Mouse (Mus musculus) lung, adult 2 months (tissue): ENCODE measurements around the gene Tnfrsf25. TPM values are rescaled to one million over a fixed set of nuclear protein-coding genes. Genes with fewer than 3 reads are reported as not detected.

ENCODE experiments used
- DNase-seq: peaks from one replicate; pipeline ENCODE4 v3.0.0; 2022
- H3K4me1 ChIP-seq: fragments of 200-500 bp; 2 replicates; pipeline ENCODE4 v1.6.1; 2011; ENCODE audit warnings: low read length; ENCODE audit not compliant: control insufficient read depth, insufficient read depth
- H3K4me3 ChIP-seq: fragments of 200-500 bp; replicated peaks from 2 replicates; pipeline ENCODE3; 2011; ENCODE audit warnings: low read depth, mild to moderate bottlenecking, control low read depth, low read length; ENCODE audit errors: extremely low read depth
- CTCF ChIP-seq: fragments of 200-500 bp; IDR thresholded peaks from 2 replicates; pipeline ENCODE4 v1.5.1; 2011; ENCODE audit warnings: mild to moderate bottlenecking, low read length, control low read depth; ENCODE audit not compliant: insufficient read depth
- POLR2A ChIP-seq: fragments of 200-500 bp; IDR thresholded peaks from 2 replicates; pipeline ENCODE4 v1.6.1; 2011; ENCODE audit warnings: low read depth, mild to moderate bottlenecking, control low read depth, low read length, borderline replicate concordance; ENCODE audit errors: extremely low read depth
- WGBS: fragments of 180-500 bp; shearing (Covaris S2); methylation state at CpG from one replicate; pipeline ENCODE4 v1.1.7; 2018; 5-methylcytosine and 5-hydroxymethylcytosine counted together
- polyA plus RNA-seq: library from polyadenylated mRNA; depleted of rRNA; stranded (reverse); fragments of >200 nt; gene quantifications from 2 replicates; pipeline ENCODE4 v1.2.3, GENCODE M21; 2012

The Tnfrsf25 gene
- polyA plus RNA-seq, 1 experiment, result 8.1 TPM

- no peak for DNase-seq
- Histone ChIP-seq H3K4me1 (0 out of 2 replicates have a peak, but pooled peaks cover 2% of the 10 kb centered on the region), H3K4me3 (no peak overlapping the region)
- no peak for TF ChIP-seq CTCF
- 89% methylated on average over 9 of the region's 9 CpGs for WGBS
Measured at GRCm38 (mm10) chr4:152077191-152077590, 38.5 kb upstream of the Tnfrsf25 start.

DNA sequence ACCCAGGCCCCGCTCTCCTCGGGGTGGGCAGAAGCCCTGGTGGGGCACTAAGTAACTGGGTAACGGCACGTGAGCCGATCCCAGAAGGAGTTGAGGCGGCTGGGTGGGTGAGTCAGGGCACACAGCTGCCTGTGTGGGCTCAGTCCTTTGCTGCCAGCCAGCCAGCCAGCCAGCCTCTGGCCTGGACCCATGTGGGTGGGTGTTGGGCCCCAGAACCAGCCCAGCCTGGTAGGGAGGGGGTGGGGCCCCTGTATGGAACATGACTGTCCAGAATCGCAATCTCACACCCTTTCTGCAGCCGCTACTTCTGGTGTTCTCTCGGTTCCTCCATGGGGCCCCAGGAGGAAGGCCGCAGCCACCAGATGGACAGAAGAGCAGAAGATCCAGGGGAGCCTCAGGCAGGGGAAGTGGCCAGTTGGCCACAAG, 37.6 kb upstream of the Tnfrsf25 start:
- 85% methylated on average over 10 of the region's 10 CpGs for WGBS

DNA sequence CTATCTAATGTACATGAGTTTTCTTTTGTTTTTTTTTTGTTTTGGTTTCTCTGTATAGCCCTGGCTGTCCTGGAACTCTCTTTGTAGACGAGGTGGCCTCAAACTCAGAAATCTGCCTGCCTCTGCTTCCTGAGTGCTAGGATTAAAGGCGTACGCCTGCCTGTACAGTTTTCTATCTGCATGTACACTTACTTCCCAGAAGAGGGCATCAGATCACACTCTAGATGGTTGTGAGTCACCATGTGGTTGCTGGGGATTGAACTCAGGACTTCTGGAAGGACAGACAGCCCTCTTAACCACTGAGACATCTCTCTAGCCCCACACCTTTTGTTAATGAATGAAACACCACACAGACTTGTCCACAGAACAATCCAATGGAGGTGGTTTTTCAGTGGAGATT, 36.5 kb upstream of the Tnfrsf25 start:
- DNase-seq, result no peak
- no peak overlapping the region for H3K4me3 ChIP-seq
- TF ChIP-seq POLR2A (no peak), CTCF (no peak)
- H3K4me1 ChIP-seq, result no peaks in the 10 kb centered on the region
- 85% methylated on average over 3 of the region's 3 CpGs for WGBS

More for the DNA sequence above, 37.6 kb upstream of the Tnfrsf25 start:
- no peak overlapping the region for H3K4me3 ChIP-seq
- no peak for DNase-seq
- TF ChIP-seq CTCF (no peak), POLR2A (no peak)
- no peaks in the 10 kb centered on the region for H3K4me1 ChIP-seq

DNA sequence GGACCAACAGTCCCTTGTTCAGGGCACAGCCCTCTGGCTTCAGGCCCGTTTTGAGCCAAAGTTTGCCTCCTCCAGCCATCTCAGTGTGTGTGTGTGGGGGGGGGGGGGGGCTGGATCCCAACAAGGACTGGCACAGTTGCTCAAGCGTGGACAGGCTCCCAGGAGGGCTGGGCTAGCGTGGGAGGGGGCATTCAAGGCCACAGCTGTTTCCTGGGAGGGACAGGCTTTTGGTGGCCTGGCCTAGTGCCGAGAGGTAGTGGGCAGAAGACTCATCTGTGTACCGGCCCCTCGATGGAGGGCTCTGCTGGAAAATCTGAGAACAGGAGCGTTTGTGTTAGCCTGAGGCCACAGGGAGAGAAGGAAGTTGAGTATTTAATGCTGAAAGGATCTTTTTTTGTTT, 35.8 kb upstream of the Tnfrsf25 start:
- Histone ChIP-seq H3K4me3 (no peak overlapping the region), H3K4me1 (no peaks in the 10 kb centered on the region)
- 40% methylated on average over 7 of the region's 7 CpGs for WGBS
- TF ChIP-seq POLR2A, result no peak
- TF ChIP-seq CTCF, result no peak
- no peak for DNase-seq

DNA sequence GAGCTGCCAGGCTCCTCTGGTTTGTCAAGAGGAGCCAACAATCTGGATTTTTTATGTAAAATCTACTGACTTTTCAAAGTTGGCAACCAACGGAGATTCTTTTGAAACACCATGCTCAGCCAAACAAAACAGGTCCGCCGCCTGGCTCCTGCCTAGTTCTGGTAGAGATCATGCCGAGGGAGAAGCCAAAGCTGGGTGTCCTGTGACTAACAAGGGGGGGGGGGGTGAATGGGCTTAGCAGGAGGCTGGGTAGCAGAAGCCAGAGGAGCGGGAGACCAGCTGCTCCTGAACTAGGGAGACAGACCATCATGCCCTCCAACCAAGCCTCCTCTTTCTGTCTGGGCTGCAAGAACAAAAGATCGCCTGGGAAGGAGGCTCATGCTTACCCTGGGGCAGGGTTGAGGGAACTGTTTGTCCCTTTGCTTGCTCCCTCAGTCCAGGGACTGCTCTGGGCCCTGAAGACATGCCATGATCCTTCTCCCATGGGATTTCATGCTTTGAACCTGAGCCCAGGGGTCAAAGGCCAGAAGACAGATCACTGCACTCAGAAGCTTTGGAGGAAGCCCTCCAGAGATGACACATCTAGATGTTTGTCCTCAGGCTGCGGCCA, 32.0 kb upstream of the Tnfrsf25 start:
- DNase-seq, result no peak
- no peak overlapping the region for H3K4me3 ChIP-seq
- 58% methylated on average over 7 of the region's 7 CpGs for WGBS
- H3K4me1 ChIP-seq, result peaks cover 8% of the 10 kb centered on the region; the same call in 1 of the 2 replicates
- TF ChIP-seq CTCF (no peak), POLR2A (no peak)

GRCm38 (mm10) chr4:152084616-152085015, 31.1 kb upstream of the Tnfrsf25 start:
- DNase-seq, result no peak
- Histone ChIP-seq H3K4me1 (peaks cover 8% of the 10 kb centered on the region; the same call in 1 of the 2 replicates), H3K4me3 (no peak overlapping the region)
- WGBS, result 89% methylated on average over 7 of the region's 7 CpGs
- TF ChIP-seq CTCF (no peak), POLR2A (no peak)

- WGBS, result under 1% methylated on average over 78 of the region's 92 CpGs
- Histone ChIP-seq H3K4me1 (peaks cover 8% of the 10 kb centered on the region; the same call in 1 of the 2 replicates), H3K4me3 (peak overlapping the region; percentile 77)
- TF ChIP-seq POLR2A (no peak), CTCF (no peak)
- DNase-seq, result peak; percentile 72
Measured at GRCm38 (mm10) chr4:152086505-152087210, 29.1 kb upstream of the Tnfrsf25 start.

DNA sequence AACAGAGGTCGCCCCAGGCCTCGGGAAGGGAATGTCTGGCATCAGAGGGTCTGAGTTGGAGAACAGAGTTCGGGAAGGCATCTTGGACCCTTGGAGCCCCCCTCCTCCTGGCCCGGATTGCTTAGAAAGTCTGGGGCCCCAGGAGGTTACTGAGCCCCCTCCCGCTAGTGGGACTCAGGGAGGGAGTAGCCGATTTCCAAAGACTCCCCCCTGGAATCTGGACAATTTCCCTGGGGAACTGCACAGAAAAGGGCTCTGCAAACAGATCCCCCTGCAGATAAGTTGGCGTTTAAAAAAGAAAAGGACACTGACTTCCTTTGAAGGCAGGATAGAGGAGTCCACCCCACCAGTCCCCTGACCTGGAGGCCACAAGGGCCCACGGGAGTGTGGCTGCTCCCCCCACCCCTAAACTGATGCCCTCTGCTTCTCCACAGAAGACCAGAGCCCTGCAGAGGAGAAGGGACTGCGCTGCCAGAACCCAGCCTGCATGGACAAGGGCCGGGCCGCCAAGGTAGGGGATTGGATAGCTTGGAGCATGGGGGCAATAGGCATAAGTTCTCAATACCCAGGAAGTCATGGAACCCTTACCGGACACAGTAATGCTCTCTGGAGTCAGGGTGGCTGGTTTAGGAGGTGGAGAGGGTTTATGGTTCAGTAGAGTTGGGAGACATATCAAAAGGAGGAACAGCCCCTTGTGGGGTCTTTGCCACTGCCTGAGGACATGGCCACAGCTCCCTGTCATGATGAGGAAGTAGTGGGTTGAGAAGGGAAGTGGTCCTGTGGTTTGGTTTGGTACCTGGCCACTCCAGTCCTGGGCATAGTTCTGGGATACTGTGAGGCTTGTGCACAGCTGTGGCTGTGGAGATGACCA, 28.3 kb upstream of the Tnfrsf25 start:
- H3K4me1 ChIP-seq, result peaks cover 8% of the 10 kb centered on the region; the same call in 1 of the 2 replicates
- TF ChIP-seq CTCF (no peak), POLR2A (no peak)
- DNase-seq, result no peak
- WGBS, result 9% methylated on average over 12 of the region's 12 CpGs
- peak overlapping the region; percentile 77 for H3K4me3 ChIP-seq

DNA sequence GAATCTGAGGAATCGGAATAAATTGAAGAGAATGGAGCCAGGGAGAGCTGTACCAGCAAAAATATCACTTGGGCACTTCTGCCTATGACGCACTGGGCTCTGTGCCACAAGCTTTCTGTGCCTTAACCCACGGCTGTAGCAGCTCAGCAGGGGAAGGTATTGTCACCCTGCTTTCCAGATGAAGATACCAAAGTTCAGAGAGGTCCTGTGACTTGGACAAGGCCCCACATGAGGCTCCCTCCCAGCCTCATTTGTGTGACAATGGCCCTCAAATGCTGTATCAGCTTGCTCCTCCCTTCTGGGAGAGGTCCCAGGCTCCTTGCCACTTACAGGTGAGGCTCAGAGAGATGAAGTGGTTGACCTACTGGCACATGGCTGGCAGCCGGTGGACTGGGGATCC, 27.6 kb upstream of the Tnfrsf25 start:
- 53% methylated on average over 4 of the region's 4 CpGs for WGBS
- no peak overlapping the region for H3K4me3 ChIP-seq
- peak; percentile 41 for DNase-seq
- H3K4me1 ChIP-seq, result peaks cover 8% of the 10 kb centered on the region; the same call in 1 of the 2 replicates
- TF ChIP-seq CTCF, result no peak
- TF ChIP-seq POLR2A, result no peak
